Mouse (Mus musculus): ENCODE data around the gene Zic4.

- TF ChIP-seq CTCF (IDR thresholded peaks at IDR 0.05; ENCODE audit: low read depth, low read length) (no peak), POLR2A (IDR thresholded peaks at IDR 0.05; ENCODE audit: insufficient read depth, low read length) (no peak), EP300 (IDR thresholded peaks at IDR 0.05; ENCODE audit: insufficient read depth, low read depth, low read length) (no peak)
Measured at GRCm38 (mm10) chr9:91371011-91371410, 8.8 kb downstream of the Zic4 start.
